Mouse (Mus musculus) ovary, postnatal 14 days (tissue): ENCODE measurements around the gene Cacna2d1.

Experiments used
- DNase-seq: peaks from one replicate; pipeline ENCODE4 v3.0.0; 2022; ENCODE audit warnings: low spot score

Cacna2d1 gene

GRCm38 (mm10) chr5:16163270-16163669, 228.8 kb downstream of the Cacna2d1 start:
- DNase-seq, result no peak

- no peak for DNase-seq
These were observed 231.8 kb downstream of the Cacna2d1 start for GRCm38 (mm10) chr5:16166117-16166867.

GRCm38 (mm10) chr5:16166868-16167267, 232.4 kb downstream of the Cacna2d1 start:
- DNase-seq, result no peak

- no peak for DNase-seq
These were observed 246.6 kb downstream of the Cacna2d1 start for GRCm38 (mm10) chr5:16181041-16181440.

DNA sequence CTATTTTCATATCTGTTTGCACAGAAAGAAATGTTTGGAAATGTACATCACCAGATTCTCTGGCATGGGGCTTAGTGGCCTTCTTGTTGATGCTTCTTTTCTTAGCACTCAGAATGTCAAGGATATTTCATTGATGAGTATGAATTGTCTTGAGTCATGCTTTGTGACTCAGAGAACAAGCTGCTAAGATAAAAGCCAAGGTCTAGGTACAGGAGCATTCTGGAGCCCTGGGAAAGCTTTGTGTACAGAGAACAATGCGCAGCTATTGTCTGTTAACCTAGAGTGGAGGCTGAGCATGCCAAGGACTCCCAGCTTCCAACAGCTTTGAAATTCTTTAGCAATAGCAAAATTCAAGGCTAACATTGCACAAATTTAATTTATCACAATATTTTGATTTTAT, 249.6 kb downstream of the Cacna2d1 start:
- no peak for DNase-seq

- DNase-seq, result no peak
These were observed 253.4 kb downstream of the Cacna2d1 start for GRCm38 (mm10) chr5:16187931-16188330.

DNA sequence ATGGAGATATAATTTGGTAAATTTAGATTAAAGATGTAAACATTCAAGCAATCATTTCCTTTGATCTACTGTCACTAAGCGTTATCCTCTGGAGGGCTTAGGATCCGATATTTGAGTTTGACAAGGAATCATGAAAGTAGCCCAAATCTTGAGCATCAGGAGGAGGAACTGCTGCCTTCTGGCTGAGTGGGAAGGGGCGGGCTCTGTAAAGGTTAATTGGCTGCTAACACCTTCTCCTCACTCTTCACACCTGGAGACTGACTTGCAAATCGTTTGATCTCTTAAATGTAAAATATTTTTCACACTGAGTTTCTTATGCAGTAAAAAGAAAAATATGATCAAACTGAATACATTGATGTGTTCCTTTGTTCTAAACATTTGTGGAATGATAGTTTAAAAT, 255.4 kb downstream of the Cacna2d1 start:
- DNase-seq, result no peak

DNA sequence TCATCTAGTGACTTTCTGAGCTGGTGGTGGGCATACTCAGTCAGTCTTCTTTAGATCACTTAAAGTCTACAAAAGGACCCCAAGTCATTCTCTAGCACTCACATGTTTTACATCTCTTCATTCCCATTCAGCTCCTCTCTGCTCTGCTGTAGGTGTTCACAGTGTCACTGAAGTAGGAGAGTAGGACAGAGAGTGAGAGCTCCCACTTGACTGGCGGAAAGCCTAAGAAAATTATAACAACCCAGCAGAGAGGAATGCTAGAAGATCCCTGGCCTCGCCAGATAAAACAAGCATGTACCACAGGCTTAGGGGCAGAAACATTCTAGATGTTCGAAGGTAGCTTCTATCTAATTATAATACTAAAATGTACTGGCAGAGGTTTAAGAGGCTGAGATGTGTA, 256.7 kb downstream of the Cacna2d1 start:
- no peak for DNase-seq

- DNase-seq, result no peak
These were observed 265.3 kb downstream of the Cacna2d1 start for GRCm38 (mm10) chr5:16199816-16200215.

- DNase-seq, result no peak
These were observed 287.5 kb downstream of the Cacna2d1 start for GRCm38 (mm10) chr5:16221960-16222359.

DNA sequence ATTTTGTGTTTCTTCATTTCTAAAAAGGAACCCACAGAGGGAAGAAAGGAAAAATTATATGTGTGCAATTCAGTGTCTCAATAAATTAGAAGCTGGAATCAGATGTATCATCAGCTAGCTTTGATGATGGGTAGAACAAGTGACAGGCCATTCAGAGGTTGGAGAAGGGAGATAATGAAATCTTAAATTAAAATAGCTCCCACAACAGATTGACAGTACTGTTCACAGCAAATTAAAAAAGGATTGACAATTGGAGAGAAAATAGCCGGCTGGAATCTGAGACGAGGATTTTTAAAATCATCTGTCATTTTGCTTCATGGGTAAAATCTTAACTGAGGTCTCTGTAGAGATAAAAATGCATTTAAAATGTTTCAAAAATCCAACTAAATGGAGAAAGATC, 290.9 kb downstream of the Cacna2d1 start:
- no peak for DNase-seq

DNA sequence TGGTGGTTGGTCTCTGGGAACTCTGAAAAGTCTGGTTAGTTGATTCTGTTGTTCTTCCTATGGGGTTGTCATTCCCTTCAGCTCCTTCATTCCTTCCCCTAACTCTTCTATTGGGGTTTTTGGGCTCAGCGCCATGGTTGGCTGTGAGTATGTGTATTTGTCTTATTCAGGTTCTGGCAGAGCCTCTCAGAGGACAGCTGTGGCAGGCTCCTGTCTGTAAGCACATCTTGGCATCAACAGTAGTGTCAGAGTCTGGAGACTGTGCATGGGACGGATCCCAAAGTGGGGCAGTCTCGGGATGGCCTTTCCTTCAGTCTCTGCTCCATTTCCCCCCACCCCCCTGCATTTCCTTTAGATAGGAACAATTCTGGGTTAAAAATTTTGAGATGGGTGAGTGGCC, 294.9 kb downstream of the Cacna2d1 start:
- no peak for DNase-seq

- no peak for DNase-seq
These were observed 297.0 kb downstream of the Cacna2d1 start for GRCm38 (mm10) chr5:16231477-16231876.

- no peak for DNase-seq
These were observed 300.4 kb downstream of the Cacna2d1 start for GRCm38 (mm10) chr5:16234891-16235290.

GRCm38 (mm10) chr5:16235864-16236263, 301.4 kb downstream of the Cacna2d1 start:
- DNase-seq, result no peak

DNA sequence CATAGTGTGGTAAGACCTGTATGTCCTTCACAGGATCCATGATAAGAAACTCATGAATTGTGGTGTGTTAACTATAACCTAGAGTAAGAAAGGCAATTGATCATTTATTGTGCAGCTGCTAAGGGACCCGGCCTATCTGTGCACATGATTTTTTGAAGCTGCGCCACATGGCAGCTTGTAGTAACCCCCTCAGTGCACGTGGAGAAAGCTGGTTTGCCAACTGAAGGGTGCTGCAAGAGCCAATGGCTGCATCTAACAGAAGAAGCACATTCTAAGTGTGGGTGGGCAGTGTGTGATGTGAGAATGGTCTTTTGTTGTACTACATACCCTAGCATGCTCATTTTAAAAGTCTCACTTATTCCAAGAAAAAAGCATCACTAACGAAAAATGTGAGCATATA, 302.1 kb downstream of the Cacna2d1 start:
- no peak for DNase-seq

DNA sequence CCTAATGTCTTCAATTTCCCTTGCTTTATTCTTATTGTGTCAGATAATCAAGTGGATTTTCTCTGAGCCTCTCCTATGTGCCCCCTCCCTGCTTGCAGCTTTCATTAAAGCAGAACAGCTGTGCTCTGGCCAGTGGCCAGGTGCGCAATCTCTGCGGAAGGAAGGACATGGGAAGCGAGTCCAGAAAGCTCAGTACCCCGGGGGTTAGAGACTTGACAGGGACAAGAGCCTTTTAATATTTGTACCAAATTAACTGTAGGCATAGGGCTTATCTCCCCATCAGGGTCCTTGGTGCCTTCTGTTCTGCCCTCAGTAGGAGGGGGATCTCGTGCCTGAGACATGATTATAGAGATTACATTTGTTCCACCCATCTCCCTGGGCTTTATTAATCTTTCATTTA, 303.5 kb downstream of the Cacna2d1 start:
- DNase-seq, result peak; percentile 29

- DNase-seq, result no peak
These were observed 305.8 kb downstream of the Cacna2d1 start for GRCm38 (mm10) chr5:16240255-16240654.

- DNase-seq, result no peak
These were observed 309.1 kb downstream of the Cacna2d1 start for GRCm38 (mm10) chr5:16243599-16243998.

DNA sequence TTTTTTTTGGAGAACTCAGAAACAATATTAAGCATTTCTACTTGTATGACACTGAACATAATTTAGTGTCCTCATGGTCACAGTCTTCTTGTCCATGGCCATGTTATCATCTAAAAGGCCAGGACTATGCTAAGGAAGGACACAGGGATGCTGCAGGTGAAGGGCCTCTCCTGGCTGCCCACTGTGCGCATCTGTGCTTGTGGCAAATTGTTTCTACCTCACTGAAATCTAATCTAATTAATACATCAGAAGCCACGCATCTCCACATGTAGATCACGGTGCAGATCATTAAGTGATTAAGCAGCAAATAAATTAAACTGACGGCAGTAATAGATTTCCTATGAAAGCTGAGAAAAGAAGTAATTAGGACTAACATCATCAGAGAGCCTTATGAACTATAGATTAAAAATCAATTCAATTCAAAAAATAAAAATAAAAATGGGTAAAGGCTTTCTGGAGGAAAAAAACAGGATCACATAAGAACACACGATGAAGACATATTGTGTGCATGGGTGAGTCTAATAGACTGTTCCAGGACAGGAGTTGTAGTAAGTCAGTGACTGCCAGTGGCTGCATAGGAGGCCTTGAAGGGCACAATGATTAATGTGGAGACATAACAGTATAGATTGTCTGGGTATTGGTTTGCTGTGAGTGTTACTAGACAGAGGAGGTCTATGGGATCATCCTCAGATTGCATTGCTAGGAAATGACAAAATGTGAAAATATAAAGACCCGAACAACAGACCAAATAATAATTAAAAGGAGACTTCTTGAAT, 318.4 kb downstream of the Cacna2d1 start:
- no peak for DNase-seq

DNA sequence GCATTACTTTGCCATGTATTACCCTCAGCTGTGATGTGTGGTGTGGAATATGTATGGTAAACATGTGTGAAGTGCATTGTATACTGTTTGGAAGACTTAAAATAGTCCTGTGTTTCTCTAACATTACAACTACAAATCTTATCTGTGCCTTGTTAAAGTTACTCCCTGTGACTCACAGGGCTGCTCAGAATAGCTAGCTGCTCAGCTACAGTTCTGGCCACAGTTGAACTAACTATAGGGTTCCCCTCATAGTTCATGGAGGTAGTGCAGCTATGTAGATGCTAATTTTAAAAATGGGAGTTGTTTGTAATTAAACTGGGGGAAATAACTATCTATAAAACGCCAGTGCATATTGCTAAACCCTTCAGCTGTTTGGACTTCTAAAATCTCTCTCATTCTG, 319.3 kb downstream of the Cacna2d1 start:
- no peak for DNase-seq

DNA sequence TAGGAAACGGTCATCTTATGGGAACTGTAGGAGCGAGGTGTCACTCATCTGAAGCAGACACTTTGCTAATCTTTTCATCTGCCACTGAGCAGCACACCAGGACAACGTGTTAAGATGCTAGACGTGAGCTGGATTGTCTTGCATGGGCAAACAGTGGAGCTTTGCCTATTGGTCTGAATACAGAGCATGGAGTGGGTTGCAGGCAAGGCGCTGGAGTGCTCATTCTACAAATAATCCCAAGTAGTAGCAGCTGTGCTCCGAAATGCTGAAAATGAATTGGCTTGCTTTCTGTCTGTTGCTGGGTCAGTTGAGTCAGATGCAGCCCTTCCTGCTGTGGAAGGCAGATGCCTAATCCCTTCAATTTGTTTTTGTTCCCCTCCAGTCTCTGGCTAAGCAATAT, 330.9 kb downstream of the Cacna2d1 start:
- no peak for DNase-seq

- no peak for DNase-seq
These were observed 342.6 kb downstream of the Cacna2d1 start for GRCm38 (mm10) chr5:16277058-16277457.

- DNase-seq, result no peak
These were observed 346.7 kb downstream of the Cacna2d1 start for GRCm38 (mm10) chr5:16281229-16281628.
